14 mouse cellular contexts compared by ENCODE assay signal in genomic region chr11:116379530-116379929, GRCm38 (mm10).
"Had no signal": no experiment of that assay in that cellular context is flagged by ENCODE, and none has a peak within 500 bp of the region (broad histone marks: within the 10 kb centered on the region; RNA-seq: fewer than 3 reads in every experiment).

No protein-coding gene starts in this region.

- H3K9ac ChIP-seq: limb, embryonic 13.5 days; liver, embryonic 14.5 days; midbrain, embryonic 15.5 days; neural tube, embryonic 15.5 days had no signal

- H3K9me3 ChIP-seq: limb, embryonic 13.5 days; midbrain, embryonic 10.5 days; midbrain, embryonic 15.5 days; neural tube, embryonic 15.5 days had no signal

- H3K4me3 ChIP-seq: limb, embryonic 13.5 days; midbrain, embryonic 10.5 days; midbrain, embryonic 15.5 days; neural tube, embryonic 15.5 days had no signal

- H3K4me1 ChIP-seq: midbrain, embryonic 10.5 days; midbrain, embryonic 15.5 days; neural tube, embryonic 15.5 days had no signal

- H3K27ac ChIP-seq: kidney, postnatal 0 days; limb, embryonic 13.5 days; liver, embryonic 14.5 days; midbrain, embryonic 10.5 days; midbrain, embryonic 15.5 days; neural tube, embryonic 15.5 days; stomach, postnatal 0 days had no signal

- ATAC-seq: midbrain, embryonic 15.5 days had no signal

- H3K36me3 ChIP-seq: midbrain, embryonic 15.5 days had no signal

- H3K27me3 ChIP-seq: limb, embryonic 13.5 days; midbrain, embryonic 15.5 days; neural tube, embryonic 15.5 days had no signal

- DNase-seq: kidney, adult 9 months; kidney, postnatal 36 days; layer of hippocampus, adult 9-11 months; lung, adult 18-20 months; right cerebral cortex, adult 18-20 months; right cerebral cortex, postnatal 25 days; thymus, postnatal 25 days had no signal
